Mouse (Mus musculus) heart, adult 2 months (tissue): Measurements from ENCODE around the gene Lyplal1.

ENCODE experiments used
- CTCF ChIP-seq: fragments of 200-600 bp; IDR thresholded peaks from 2 replicates; pipeline ENCODE4 v1.8.1; 2022; ENCODE audit warnings: antibody characterized with exemption, mild to moderate bottlenecking, moderate library complexity
- POLR2A ChIP-seq: fragments of 200-500 bp; IDR thresholded peaks from 2 replicates; pipeline ENCODE4 v1.6.1; 2011; ENCODE audit warnings: mild to moderate bottlenecking, low read depth, low read length, control low read depth; ENCODE audit not compliant: insufficient read depth

GRCm38 (mm10) chr1:186043709-186044452 is 73.2 kb downstream of the Lyplal1 start:
- TF ChIP-seq CTCF (no peak), POLR2A (no peak)
